In genomic region chr17:24004071-24004665, GRCm38 (mm10) we compare ENCODE assay signal across 37 mouse cellular contexts. TPM values are rescaled to one million over a fixed set of nuclear protein-coding genes. Genes with fewer than 3 reads are reported as not detected.
DNase-seq lines count a peak whose midpoint lies in the region; ATAC-seq lines count a peak whose summit lies in the region.
"Had no signal": no experiment of that assay in that cellular context is flagged by ENCODE, and none has a peak within 500 bp of the region (broad histone marks: within the 10 kb centered on the region; RNA-seq: fewer than 3 reads in every experiment).

No protein-coding gene starts in this region.

- no peak overlapping the region for H3K4me3 ChIP-seq in forebrain, embryonic 16.5 days (replicated peaks; ENCODE audit: low read length)
- H3K4me3 ChIP-seq in heart, embryonic 11.5 days (ENCODE audit: low read depth, low read length): no peak overlapping the region
- H3K4me3 ChIP-seq: embryonic facial prominence, embryonic 13.5 days; forebrain, embryonic 10.5 days; heart, embryonic 15.5 days; neural tube, embryonic 15.5 days had no signal

- H3K9me3 ChIP-seq in forebrain, embryonic 16.5 days (ENCODE audit: control insufficient read depth, low read length): no peaks in the 10 kb centered on the region
- no peaks in the 10 kb centered on the region for H3K9me3 ChIP-seq in heart, embryonic 11.5 days (replicated peaks; ENCODE audit: control insufficient read depth, low read length)
- H3K9me3 ChIP-seq: embryonic facial prominence, embryonic 13.5 days; forebrain, embryonic 10.5 days; heart, embryonic 15.5 days; neural tube, embryonic 15.5 days had no signal

- H3K4me1 ChIP-seq in forebrain, embryonic 16.5 days (replicated peaks; ENCODE audit: control insufficient read depth, insufficient read depth, low read length): no peaks in the 10 kb centered on the region
- H3K4me1 ChIP-seq in heart, embryonic 11.5 days (ENCODE audit: control insufficient read depth, insufficient read depth, low read length): no peaks in the 10 kb centered on the region
- H3K4me1 ChIP-seq: embryonic facial prominence, embryonic 13.5 days; forebrain, embryonic 10.5 days; neural tube, embryonic 15.5 days had no signal

- ATAC-seq in forebrain, embryonic 16.5 days: no peak
- ATAC-seq in heart, embryonic 11.5 days (replicated peaks; ENCODE audit: insufficient number of reproducible peaks, low FRiP score, low TSS enrichment): no peak
- ATAC-seq: CD4-positive, CD25-positive, alpha-beta regulatory T cell, adult 4 months; forebrain, postnatal 0 days; hindbrain, embryonic 16.5 days had no signal

- H3K4me2 ChIP-seq in forebrain, embryonic 16.5 days (ENCODE audit: low read length): no peak overlapping the region
- H3K4me2 ChIP-seq in heart, embryonic 11.5 days: no peak overlapping the region
- H3K4me2 ChIP-seq: embryonic facial prominence, embryonic 13.5 days; heart, embryonic 15.5 days; neural tube, embryonic 15.5 days had no signal

- no peaks in the 10 kb centered on the region; the same call in 1 of the 2 replicates for H3K27me3 ChIP-seq in forebrain, embryonic 16.5 days (replicated peaks; ENCODE audit: control insufficient read depth, insufficient read depth, low read length)
- no peaks in the 10 kb centered on the region for H3K27me3 ChIP-seq in heart, embryonic 11.5 days (ENCODE audit: control insufficient read depth, insufficient read depth, low read length)
- H3K27me3 ChIP-seq: heart, embryonic 15.5 days; neural tube, embryonic 15.5 days had no signal

- peak; percentile 83 for DNase-seq in adrenal gland, adult 2 months
- DNase-seq in adrenal gland, postnatal 10 days: peak; percentile 51
- DNase-seq in cerebellum, adult 18-20 months: peak; percentile 39 to 46
- DNase-seq in cerebellum, postnatal 10 days: peak; percentile 71 to 72
- no peak for DNase-seq in ovary, postnatal 36 days (ENCODE audit: low spot score)
- no peak for DNase-seq in gastrocnemius, postnatal 25 days
- DNase-seq: forebrain, postnatal 0 days; kidney, adult 18-20 months; liver; lung, adult 2 months; lung, postnatal 10 days; midbrain, embryonic 14.5 days; right cerebral cortex, postnatal 25 days; thymus, adult 2 months; thymus, postnatal 36 days had no signal

- no peaks in the 10 kb centered on the region for H3K36me3 ChIP-seq in forebrain, embryonic 16.5 days (ENCODE audit: control insufficient read depth, insufficient read depth)
- no peaks in the 10 kb centered on the region for H3K36me3 ChIP-seq in heart, embryonic 11.5 days (ENCODE audit: control insufficient read depth, insufficient read depth, low read length)
- H3K36me3 ChIP-seq: embryonic facial prominence, embryonic 13.5 days; forebrain, embryonic 10.5 days; heart, embryonic 15.5 days; neural tube, embryonic 15.5 days had no signal

- H3K9ac ChIP-seq in forebrain, embryonic 16.5 days (replicated peaks; ENCODE audit: low read depth, low read length): no peak overlapping the region
- H3K9ac ChIP-seq in heart, embryonic 11.5 days (ENCODE audit: low read depth, low read length): no peak overlapping the region
- H3K9ac ChIP-seq: embryonic facial prominence, embryonic 13.5 days; forebrain, postnatal 0 days; heart, embryonic 15.5 days; liver, embryonic 14.5 days; neural tube, embryonic 15.5 days had no signal

- 93% methylated on average over 14 of the region's 14 CpGs for WGBS in forebrain, embryonic 16.5 days
- WGBS in heart, embryonic 11.5 days (ENCODE audit: insufficient replicate concordance): 82% methylated on average over 14 of the region's 14 CpGs

- H3K27ac ChIP-seq in forebrain, embryonic 16.5 days (ENCODE audit: low read length): no peak overlapping the region
- no peak overlapping the region for H3K27ac ChIP-seq in heart, embryonic 11.5 days (ENCODE audit: low read depth, low read length)
- H3K27ac ChIP-seq: embryonic facial prominence, embryonic 13.5 days; forebrain, embryonic 10.5 days; heart, embryonic 15.5 days; kidney, postnatal 0 days; liver, embryonic 14.5 days; neural tube, embryonic 15.5 days had no signal

RNA-seq across cellular contexts. Expression of gene Prss22, which starts 6.3 kb away (rescaled TPM):
- not detected for total RNA-seq in adrenal gland, adult 2 months (2021)
- polyA plus RNA-seq in adrenal gland, adult 2 months (2012; rRNA removed): not detected in 2 replicates
- not detected for total RNA-seq in adrenal gland, postnatal 10 days (2021)
- not detected in 2 replicates for polyA plus RNA-seq in forebrain, embryonic 16.5 days (2015; fragmentation: Nextera tagmentation; extraction: Ambion mirVana)
- 0.17 TPM in 1 of 2 replicates, not detected in the other for polyA plus RNA-seq in heart, embryonic 11.5 days (2014; fragmentation: Nextera tagmentation; extraction: Ambion mirVana)
- not detected for total RNA-seq in gastrocnemius, postnatal 25 days (2021)
- total RNA-seq: adrenal gland, adult 18-20 months; common myeloid progenitor, adult 5-6 weeks; forebrain, postnatal 0 days; gastrocnemius, adult 8-10 months; heart, postnatal 25 days; monocyte, adult 5-6 weeks had no signal
- polyA plus RNA-seq: CD4-positive, CD25-positive, alpha-beta regulatory T cell, adult 4 months; forebrain, postnatal 0 days; hindbrain, embryonic 16.5 days; intestine, embryonic 14.5 days; liver, embryonic 14.5 days; midbrain, embryonic 14.5 days; neural tube, embryonic 15.5 days had no signal

RNA-seq across cellular contexts. Expression of gene Prss30, which starts 23.8 kb away (rescaled TPM):
- total RNA-seq in adrenal gland, adult 2 months (2021): under 1 TPM; 0.21 to 0.26 TPM
- polyA plus RNA-seq in adrenal gland, adult 2 months (2012; rRNA removed): 0.63 and 0.74 TPM in 2 replicates
- total RNA-seq in adrenal gland, postnatal 10 days (2021): under 1 TPM in 1 of 2 experiments, not detected in 1; 0.24 TPM
- polyA plus RNA-seq in forebrain, embryonic 16.5 days (2015; fragmentation: Nextera tagmentation; extraction: Ambion mirVana): 0.21 and 0.28 TPM in 2 replicates
- not detected in 2 replicates for polyA plus RNA-seq in heart, embryonic 11.5 days (2014; fragmentation: Nextera tagmentation; extraction: Ambion mirVana)
- not detected for total RNA-seq in gastrocnemius, postnatal 25 days (2021)
- total RNA-seq: common myeloid progenitor, adult 5-6 weeks; gastrocnemius, adult 8-10 months; heart, postnatal 25 days had no signal
- polyA plus RNA-seq: CD4-positive, CD25-positive, alpha-beta regulatory T cell, adult 4 months; embryonic facial prominence, embryonic 13.5 days; forebrain, embryonic 10.5 days; heart, embryonic 15.5 days; hindbrain, embryonic 11.5 days; hindbrain, embryonic 16.5 days; limb, embryonic 11.5 days; midbrain, embryonic 14.5 days; neural tube, embryonic 15.5 days had no signal

RNA-seq across cellular contexts. Expression of gene Prss27, which starts 33.8 kb away (rescaled TPM):
- total RNA-seq in adrenal gland, adult 2 months (2021): under 1 TPM; 0.24 to 0.46 TPM
- polyA plus RNA-seq in adrenal gland, adult 2 months (2012; rRNA removed): 0.58 and 0.68 TPM in 2 replicates
- under 1 TPM; 0.70 to 0.99 TPM for total RNA-seq in adrenal gland, postnatal 10 days (2021)
- 0.26 and 0.49 TPM in 2 replicates for polyA plus RNA-seq in forebrain, embryonic 16.5 days (2015; fragmentation: Nextera tagmentation; extraction: Ambion mirVana)
- polyA plus RNA-seq in heart, embryonic 11.5 days (2014; fragmentation: Nextera tagmentation; extraction: Ambion mirVana): 0.17 and 0.37 TPM in 2 replicates
- total RNA-seq in gastrocnemius, postnatal 25 days (2021): not detected
- total RNA-seq: common myeloid progenitor, adult 5-6 weeks; forebrain, postnatal 0 days; gastrocnemius, adult 8-10 months; heart, postnatal 25 days; left cerebral cortex, postnatal 14 days; monocyte, adult 5-6 weeks had no signal
- polyA plus RNA-seq: CD4-positive, CD25-positive, alpha-beta regulatory T cell, adult 4 months; forebrain, postnatal 0 days; heart, embryonic 15.5 days; liver, embryonic 14.5 days; spleen, adult 2 months had no signal

RNA-seq across cellular contexts. Expression of gene Sbpl, which starts 49.1 kb away (rescaled TPM):
- total RNA-seq in adrenal gland, adult 2 months (2021): not detected
- not detected in 2 replicates for polyA plus RNA-seq in adrenal gland, adult 2 months (2012; rRNA removed)
- not detected for total RNA-seq in adrenal gland, postnatal 10 days (2021)
- not detected in 2 replicates for polyA plus RNA-seq in forebrain, embryonic 16.5 days (2015; fragmentation: Nextera tagmentation; extraction: Ambion mirVana)
- not detected in 2 replicates for polyA plus RNA-seq in heart, embryonic 11.5 days (2014; fragmentation: Nextera tagmentation; extraction: Ambion mirVana)
- not detected for total RNA-seq in gastrocnemius, postnatal 25 days (2021)
- total RNA-seq: adrenal gland, adult 18-20 months; common myeloid progenitor, adult 5-6 weeks; forebrain, postnatal 0 days; gastrocnemius, adult 8-10 months; heart, postnatal 25 days; left cerebral cortex, postnatal 14 days; monocyte, adult 5-6 weeks had no signal
- polyA plus RNA-seq: CD4-positive, CD25-positive, alpha-beta regulatory T cell, adult 4 months; embryonic facial prominence, embryonic 13.5 days; forebrain, embryonic 10.5 days; forebrain, postnatal 0 days; gonadal fat pad, adult 2 months; heart, embryonic 15.5 days; hindbrain, embryonic 11.5 days; hindbrain, embryonic 16.5 days; intestine, embryonic 14.5 days; kidney, postnatal 0 days; large intestine, adult 2 months; limb, embryonic 11.5 days; liver, embryonic 14.5 days; lung, adult 2 months; midbrain, embryonic 14.5 days; neural tube, embryonic 15.5 days; spleen, adult 2 months had no signal

Comparison
In these comparisons a context has a peak if more than half of its experiments do, and no peak if none do; other contexts are left out.
1. DNase-seq: peak in adrenal gland, adult 2 months (single experiment), adrenal gland, postnatal 10 days (single experiment), cerebellum, adult 18-20 months (2 of 2) and cerebellum, postnatal 10 days (2 of 2); none in ovary, postnatal 36 days (single experiment) and gastrocnemius, postnatal 25 days (single experiment).